Mouse (Mus musculus) liver, embryonic 16.5 days (tissue): ENCODE data around the gene Hdhd5. TPM values are rescaled to one million over a fixed set of nuclear protein-coding genes. Genes with fewer than 3 reads are reported as not detected.

ENCODE experiments used
- ATAC-seq: fragments of 200-750 bp; cut with Nextera tagmentation; 2 replicates; pipeline ENCODE4 v1.8.0; 2017; ENCODE audit warnings: low read depth, mild to moderate bottlenecking, moderate number of reproducible peaks, moderate library complexity
- H3K27ac ChIP-seq: fragments of 300-500 bp; sonication (generic); 2 replicates; pipeline ENCODE4 v1.5.1; 2014; ENCODE audit warnings: mild to moderate bottlenecking, low read length
- H3K27me3 ChIP-seq: fragments of 300-500 bp; sonication (generic); 2 replicates; pipeline ENCODE4 v1.6.1; 2014; ENCODE audit warnings: low read depth, low read length, mixed read lengths; ENCODE audit not compliant: control insufficient read depth, insufficient read depth
- H3K36me3 ChIP-seq: fragments of 300-500 bp; sonication (generic); 2 replicates; pipeline ENCODE4 v1.6.1; 2014; ENCODE audit warnings: mild to moderate bottlenecking; ENCODE audit not compliant: control insufficient read depth, insufficient read depth
- H3K4me1 ChIP-seq: fragments of 300-500 bp; sonication (generic); 2 replicates; pipeline ENCODE4 v1.6.1; 2014; ENCODE audit warnings: low read depth, low read length, mixed read lengths; ENCODE audit not compliant: control insufficient read depth
- H3K4me2 ChIP-seq: fragments of 300-500 bp; sonication (generic); 2 replicates; pipeline ENCODE4 v1.6.1; 2014; ENCODE audit warnings: low read depth, low read length, mixed read lengths
- H3K4me3 ChIP-seq: fragments of 300-500 bp; sonication (generic); 2 replicates; pipeline ENCODE4 v1.5.1; 2014; ENCODE audit warnings: low read depth, mild to moderate bottlenecking, low read length
- H3K9ac ChIP-seq: fragments of 300-500 bp; sonication (generic); 2 replicates; pipeline ENCODE4 v1.6.1; 2014; ENCODE audit warnings: low read depth, low read length
- H3K9me3 ChIP-seq: fragments of 300-500 bp; sonication (generic); replicated peaks from 2 replicates; pipeline ENCODE4 v1.6.1; 2016; ENCODE audit warnings: low read length; ENCODE audit not compliant: control insufficient read depth
- WGBS: fragments of 180-500 bp; shearing (Covaris S2); extraction: QIAGEN DNeasy Blood & Tissue Kit; methylation state at CpG from one replicate; pipeline ENCODE4 v1.1.7; 2014; ENCODE audit not compliant: insufficient replicate concordance; 5-methylcytosine and 5-hydroxymethylcytosine counted together
- polyA plus RNA-seq: library from polyadenylated mRNA; unstranded; fragments of >200 nt; fragmentation: Nextera tagmentation; extraction: Ambion mirVana; gene quantifications from 2 replicates; pipeline ENCODE4 v1.2.1, GENCODE M21; 2015

Hdhd5 gene
- polyA plus RNA-seq, 1 experiment from 2014 or later, result 9.5 TPM

DNA sequence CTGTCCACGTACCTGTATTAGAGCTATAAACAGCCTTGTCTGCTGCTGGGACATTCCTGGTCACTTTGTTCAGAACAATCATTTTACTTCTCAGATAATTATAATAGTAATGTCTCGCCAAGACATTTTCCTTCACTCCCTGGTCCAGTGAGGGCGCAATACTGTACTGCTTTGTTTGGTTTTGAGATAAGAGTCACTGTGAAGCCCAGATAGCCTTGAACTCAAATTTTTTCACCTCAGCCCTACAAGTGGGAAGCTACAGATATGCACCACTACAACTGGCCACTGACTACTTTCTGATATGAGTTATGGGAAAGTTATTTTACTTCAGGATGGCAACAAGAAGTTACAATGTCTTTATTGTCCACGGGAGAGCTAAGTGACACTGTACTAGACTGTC lies 14.7 kb downstream of the Hdhd5 start:
- WGBS, result 21% methylated on average over 4 of the region's 4 CpGs
- Histone ChIP-seq H3K9me3 (no peaks in the 10 kb centered on the region), H3K36me3 (no peaks in the 10 kb centered on the region), H3K9ac (peak overlapping the region; percentile 45), H3K27me3 (no peaks in the 10 kb centered on the region), H3K27ac (peak overlapping the region; percentile 93), H3K4me3 (0 out of 2 replicates have a peak overlapping the region, but pooled peaks have one; percentile 11), H3K4me2 (peak overlapping the region; percentile 38), H3K4me1 (peaks cover 29% of the 10 kb centered on the region)
- ATAC-seq, result peak; percentile 91

DNA sequence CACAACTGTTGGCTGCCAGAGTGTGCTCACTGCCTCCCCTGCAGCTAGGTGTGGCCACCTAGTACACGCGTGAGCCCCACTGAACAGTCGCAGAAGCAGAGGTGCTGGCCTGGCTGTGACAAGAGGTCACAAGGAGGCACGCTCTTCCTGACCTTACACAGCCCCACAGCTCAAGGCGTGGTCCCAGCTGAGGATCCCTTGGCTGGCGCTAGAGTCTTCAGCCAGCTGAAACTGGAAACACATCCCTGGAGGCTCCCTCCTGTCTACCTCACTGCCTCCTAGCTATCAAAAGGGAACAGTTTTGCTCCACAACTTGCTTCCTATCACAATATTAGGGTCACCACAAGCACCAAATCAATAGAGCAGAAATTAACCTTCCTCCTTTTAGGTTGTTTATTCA lies 19.9 kb downstream of the Hdhd5 start:
- no peak overlapping the region for H3K27ac ChIP-seq
- H3K4me3 ChIP-seq, result no peak overlapping the region
- H3K4me2 ChIP-seq, result no peak overlapping the region
- H3K36me3 ChIP-seq, result peaks cover 3% of the 10 kb centered on the region; the same call in 1 of the 2 replicates
- no peaks in the 10 kb centered on the region for H3K9me3 ChIP-seq
- peaks cover 16% of the 10 kb centered on the region for H3K4me1 ChIP-seq
- H3K9ac ChIP-seq, result no peak overlapping the region
- 72% methylated on average over 6 of the region's 6 CpGs for WGBS
- no peak for ATAC-seq
- H3K27me3 ChIP-seq, result no peaks in the 10 kb centered on the region

DNA sequence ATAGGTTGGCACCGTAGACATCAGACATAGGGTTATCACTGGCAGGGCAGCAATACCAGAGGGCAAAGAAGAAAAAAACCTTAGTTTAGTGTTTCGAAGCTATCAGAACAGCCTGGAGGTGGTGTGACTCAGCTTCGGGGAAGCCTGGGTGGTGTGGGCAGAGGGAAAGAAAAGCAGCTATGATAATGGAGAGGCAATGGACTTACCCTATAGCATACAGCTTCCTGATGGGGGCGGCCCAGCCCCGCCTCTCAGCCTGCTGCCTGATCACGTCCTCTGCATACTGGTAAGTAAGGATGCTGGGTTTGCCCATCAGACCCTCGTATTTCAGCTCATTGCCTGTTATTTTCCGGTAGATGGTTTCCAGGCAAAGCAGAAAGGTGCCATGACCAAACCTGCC lies 20.7 kb downstream of the Hdhd5 start:
- peaks cover 9% of the 10 kb centered on the region for H3K4me1 ChIP-seq
- no peak overlapping the region for H3K27ac ChIP-seq
- no peak overlapping the region for H3K4me2 ChIP-seq
- no peaks in the 10 kb centered on the region for H3K27me3 ChIP-seq
- no peak for ATAC-seq
- no peak overlapping the region for H3K4me3 ChIP-seq
- H3K9ac ChIP-seq, result no peak overlapping the region
- no peaks in the 10 kb centered on the region for H3K9me3 ChIP-seq
- WGBS, result 56% methylated on average over 8 of the region's 8 CpGs
- H3K36me3 ChIP-seq, result peaks cover 3% of the 10 kb centered on the region; the same call in 1 of the 2 replicates

DNA sequence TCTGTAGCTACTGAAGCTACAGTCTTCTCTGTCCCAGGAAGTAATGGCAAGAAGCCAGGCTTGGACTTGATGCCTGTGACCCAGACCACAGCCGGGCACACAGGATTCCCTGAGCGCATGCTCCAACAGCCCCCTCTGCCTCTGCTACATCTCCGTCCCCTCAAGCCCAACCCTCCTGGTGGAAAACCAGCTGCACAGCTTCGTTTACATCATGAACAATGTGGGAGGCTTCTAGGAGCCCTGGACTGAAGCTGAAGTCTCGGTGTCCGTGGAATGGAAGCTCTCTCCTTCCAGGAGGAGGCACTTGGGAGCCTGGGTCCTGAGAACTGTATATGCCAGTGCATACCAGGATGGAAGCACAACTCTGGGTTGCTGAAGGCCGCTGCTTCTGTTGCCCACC lies 21.1 kb downstream of the Hdhd5 start:
- Histone ChIP-seq H3K9ac (no peak overlapping the region), H3K27me3 (no peaks in the 10 kb centered on the region), H3K9me3 (no peaks in the 10 kb centered on the region), H3K4me3 (no peak overlapping the region), H3K4me2 (no peak overlapping the region), H3K4me1 (peaks cover 5% of the 10 kb centered on the region), H3K27ac (no peak overlapping the region), H3K36me3 (peaks cover 3% of the 10 kb centered on the region; the same call in 1 of the 2 replicates)
- no peak for ATAC-seq
- 81% methylated on average over 7 of the region's 7 CpGs for WGBS

DNA sequence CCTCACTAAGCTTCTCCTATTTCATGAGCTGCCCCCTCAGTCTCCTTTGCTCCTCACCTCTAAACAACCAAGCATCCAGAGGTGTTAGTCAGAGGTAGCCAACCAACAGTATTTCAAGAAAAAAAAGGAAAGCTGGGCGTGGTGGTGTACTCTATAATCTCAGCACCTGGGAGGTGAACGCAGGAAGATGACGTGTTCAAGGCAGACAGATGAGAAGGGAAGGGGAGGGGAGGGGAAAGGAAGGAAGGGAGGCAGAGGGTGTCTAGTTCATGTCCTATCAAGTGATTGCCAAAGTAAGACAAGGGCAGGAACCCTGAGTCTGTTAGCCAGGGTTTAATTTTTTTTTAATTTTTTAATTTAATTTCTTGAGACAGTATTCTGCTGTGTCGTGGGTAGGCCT lies 22.5 kb downstream of the Hdhd5 start:
- no peaks in the 10 kb centered on the region for H3K9me3 ChIP-seq
- no peak for ATAC-seq
- no peaks in the 10 kb centered on the region for H3K27me3 ChIP-seq
- peaks cover 3% of the 10 kb centered on the region; the same call in 1 of the 2 replicates for H3K36me3 ChIP-seq
- H3K4me1 ChIP-seq, result peaks cover 5% of the 10 kb centered on the region
- 63% methylated on average over 4 of the region's 4 CpGs for WGBS
- no peak overlapping the region for H3K4me3 ChIP-seq
- H3K27ac ChIP-seq, result no peak overlapping the region
- H3K9ac ChIP-seq, result no peak overlapping the region
- no peak overlapping the region for H3K4me2 ChIP-seq

DNA sequence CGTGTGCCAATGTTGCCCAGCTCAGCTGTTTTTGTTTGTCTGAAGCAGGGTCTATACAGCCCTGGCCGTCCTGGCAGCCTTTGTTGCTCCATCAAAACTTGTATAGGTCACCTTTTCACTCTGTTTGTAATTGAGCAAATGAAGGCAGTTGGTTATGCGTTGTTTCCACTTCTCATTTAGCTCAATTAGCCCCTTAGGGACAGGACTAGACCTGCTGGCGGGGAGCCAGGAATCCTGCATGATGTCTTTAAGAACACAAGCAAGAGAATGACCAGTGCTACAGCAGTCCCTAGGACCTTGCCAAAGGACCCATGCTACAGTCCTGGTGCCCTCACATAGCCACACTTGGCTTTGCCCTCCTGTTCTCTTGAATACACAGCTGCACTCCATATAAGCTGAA lies 25.6 kb downstream of the Hdhd5 start:
- Histone ChIP-seq H3K4me3 (no peak overlapping the region), H3K27me3 (no peaks in the 10 kb centered on the region), H3K4me2 (no peak overlapping the region), H3K4me1 (no peaks in the 10 kb centered on the region), H3K9ac (no peak overlapping the region), H3K36me3 (peaks cover 3% of the 10 kb centered on the region; the same call in 1 of the 2 replicates), H3K9me3 (peaks cover 2% of the 10 kb centered on the region; the same call in 1 of the 2 replicates), H3K27ac (no peak overlapping the region)
- 68% methylated on average over 4 of the region's 4 CpGs for WGBS
- no peak for ATAC-seq

DNA sequence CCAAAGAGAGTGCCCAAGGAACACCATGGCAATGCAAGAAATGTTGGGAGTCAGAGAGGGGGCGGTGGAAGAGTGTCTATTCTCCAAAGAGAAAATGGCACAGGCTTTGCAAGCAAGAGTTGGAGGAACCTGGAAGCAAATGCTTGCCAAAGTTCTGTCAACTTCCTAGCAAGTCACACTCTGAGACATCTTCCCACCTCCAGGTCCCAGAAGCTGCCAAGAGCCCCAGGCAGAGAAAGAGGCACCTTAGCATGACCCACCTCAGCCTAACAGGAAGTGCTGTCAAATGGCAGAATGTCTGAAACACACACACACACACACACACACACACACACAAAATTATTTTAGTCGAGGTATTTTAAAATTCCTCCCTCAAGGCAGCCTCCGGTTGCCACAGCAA lies 27.1 kb downstream of the Hdhd5 start:
- Histone ChIP-seq H3K9ac (no peak overlapping the region), H3K4me3 (no peak overlapping the region), H3K27me3 (no peaks in the 10 kb centered on the region), H3K4me1 (no peaks in the 10 kb centered on the region), H3K27ac (no peak overlapping the region), H3K9me3 (peaks cover 3% of the 10 kb centered on the region; the same call in 1 of the 2 replicates), H3K4me2 (no peak overlapping the region), H3K36me3 (no peaks in the 10 kb centered on the region)
- ATAC-seq, result no peak
- WGBS, result 63% methylated on average over 3 of the region's 3 CpGs

DNA sequence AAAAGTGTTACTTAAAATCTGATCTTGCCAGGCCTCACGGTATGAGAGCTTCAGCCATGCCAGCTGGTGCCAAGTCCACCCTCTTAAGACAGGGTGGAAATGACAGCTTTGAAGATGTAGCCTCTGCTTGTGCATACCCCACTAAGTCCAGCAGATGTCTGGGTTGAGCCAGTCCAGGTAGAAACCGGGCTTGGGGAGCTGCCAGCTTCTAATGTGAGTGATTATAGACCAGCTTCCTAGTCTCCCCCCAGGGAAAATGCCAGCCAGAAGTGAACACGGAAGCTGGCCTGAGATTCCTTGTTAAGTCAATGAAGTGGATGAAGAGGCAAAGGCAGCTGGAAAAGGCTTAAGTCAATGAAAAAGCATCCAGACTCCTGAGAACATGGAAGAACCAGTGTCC lies 34.6 kb downstream of the Hdhd5 start:
- 60% methylated on average over 3 of the region's 3 CpGs for WGBS
- ATAC-seq, result no peak
- Histone ChIP-seq H3K9ac (no peak overlapping the region), H3K36me3 (no peaks in the 10 kb centered on the region), H3K9me3 (peaks cover 3% of the 10 kb centered on the region; the same call in 1 of the 2 replicates), H3K4me1 (peaks cover 19% of the 10 kb centered on the region), H3K4me2 (no peak overlapping the region), H3K27ac (no peak overlapping the region), H3K27me3 (peaks cover 44% of the 10 kb centered on the region), H3K4me3 (no peak overlapping the region)

DNA sequence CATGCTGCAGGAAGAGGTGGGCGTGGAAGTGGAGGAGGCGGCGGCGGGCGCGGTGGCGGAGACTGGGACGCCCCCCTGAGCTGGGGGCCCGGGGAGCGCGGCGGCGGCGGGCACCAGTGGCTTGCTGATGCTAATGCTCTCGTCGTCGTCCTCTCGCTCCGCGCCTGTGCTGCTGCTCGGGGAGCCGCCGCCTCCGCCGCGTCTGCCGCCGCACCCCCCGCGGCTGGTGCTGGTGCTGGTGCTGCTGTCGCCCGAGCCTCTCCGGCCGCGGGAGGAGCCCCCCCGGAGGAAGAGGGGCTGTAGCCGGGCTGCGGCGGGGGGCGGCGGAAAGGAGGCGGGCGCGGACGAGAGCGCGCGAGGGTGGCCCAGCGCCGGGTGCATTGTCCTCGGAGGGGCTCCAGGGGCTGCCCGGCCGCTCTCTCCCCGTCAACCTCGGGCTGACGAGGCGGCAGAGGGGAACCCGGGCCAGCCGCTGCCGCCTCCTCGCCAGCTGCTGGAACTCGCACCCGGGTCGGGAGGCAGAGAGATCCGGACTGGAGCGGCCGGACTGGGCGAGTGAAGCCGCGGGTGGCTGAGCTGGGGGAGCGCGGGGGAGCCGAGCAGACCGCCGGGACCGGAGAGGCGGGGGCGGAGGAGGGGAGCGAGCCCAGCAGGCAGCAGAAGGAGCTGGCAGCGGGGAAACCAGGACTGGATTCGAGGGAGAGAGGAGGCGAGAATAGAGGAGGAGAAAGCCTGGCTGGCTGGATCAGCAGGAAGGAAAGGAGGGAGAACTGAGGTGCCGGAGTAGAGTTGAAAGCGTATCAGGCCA lies 37.5 kb downstream of the Hdhd5 start, which contains the start of gene Tmem121b:
Tmem121b (minus strand) TSS at position 434 of the 808 bp plus-strand sequence.
- H3K27ac ChIP-seq, result no peak within 1 kb of the TSS
- peak; percentile 9; the same call in 1 of the 2 replicates for ATAC-seq
- 1% methylated on average over 67 of the region's 84 CpGs for WGBS
- H3K36me3 ChIP-seq, result no peaks in the 10 kb centered on the region
- H3K4me1 ChIP-seq, result peaks cover 19% of the 10 kb centered on the region
- no peaks in the 10 kb centered on the region for H3K9me3 ChIP-seq
- peak within 1 kb of the TSS; percentile 68 for H3K4me2 ChIP-seq
- peak within 1 kb of the TSS; percentile 52 for H3K4me3 ChIP-seq
- no peak within 1 kb of the TSS for H3K9ac ChIP-seq
- H3K27me3 ChIP-seq, result peaks cover 55% of the 10 kb centered on the region
